Mouse (Mus musculus) frontal cortex, postnatal 10 days (tissue): ENCODE measurements around the gene Dgkg.

Source experiments
- DNase-seq, 2 experiments: peaks; one replicate each; pipeline ENCODE4 v3.0.0; 2022; ENCODE audit warnings: low spot score in 2 of 2, mixed read lengths in 1 of 2

The Dgkg gene

DNA sequence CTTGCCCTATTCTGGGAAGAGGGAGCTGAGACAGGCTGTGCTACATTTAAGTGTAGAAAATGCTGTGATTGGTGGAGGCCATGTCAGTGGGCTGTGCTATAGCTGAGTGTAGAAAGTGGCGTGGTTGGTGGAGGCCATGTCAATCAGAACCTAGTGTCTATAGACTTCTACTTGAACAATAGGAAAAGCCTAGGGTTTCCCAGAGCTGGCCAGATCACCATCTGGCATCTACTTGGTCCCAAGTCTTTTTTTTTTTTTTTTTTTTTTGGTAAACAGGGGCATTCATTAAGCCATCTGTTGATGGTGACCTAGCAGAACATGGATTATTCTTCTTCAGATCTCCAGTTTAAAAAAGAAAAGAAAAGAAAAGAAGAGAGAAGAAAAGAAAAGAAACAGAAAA is 60.6 kb downstream of the Dgkg start:
- DNase-seq, result no peak

DNA sequence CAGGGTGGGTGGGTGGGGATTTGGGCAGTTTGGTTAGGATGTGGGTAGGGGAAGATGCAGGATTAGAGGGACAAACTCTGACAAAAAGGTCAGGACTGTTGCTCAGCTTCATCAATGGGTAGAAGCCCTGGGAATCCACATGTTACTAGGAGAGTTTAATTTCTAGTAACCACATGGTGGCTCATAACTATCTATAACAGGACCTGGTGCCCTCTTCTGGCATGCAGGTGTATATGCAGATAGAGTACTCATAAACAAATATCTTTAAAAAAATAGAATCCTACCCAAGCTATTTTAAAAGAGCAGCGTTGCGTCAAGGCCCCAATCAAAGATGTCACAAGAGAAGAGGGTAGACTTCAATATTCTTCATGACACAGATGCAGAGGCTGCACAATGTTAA is 63.1 kb downstream of the Dgkg start:
- no peak for DNase-seq

DNA sequence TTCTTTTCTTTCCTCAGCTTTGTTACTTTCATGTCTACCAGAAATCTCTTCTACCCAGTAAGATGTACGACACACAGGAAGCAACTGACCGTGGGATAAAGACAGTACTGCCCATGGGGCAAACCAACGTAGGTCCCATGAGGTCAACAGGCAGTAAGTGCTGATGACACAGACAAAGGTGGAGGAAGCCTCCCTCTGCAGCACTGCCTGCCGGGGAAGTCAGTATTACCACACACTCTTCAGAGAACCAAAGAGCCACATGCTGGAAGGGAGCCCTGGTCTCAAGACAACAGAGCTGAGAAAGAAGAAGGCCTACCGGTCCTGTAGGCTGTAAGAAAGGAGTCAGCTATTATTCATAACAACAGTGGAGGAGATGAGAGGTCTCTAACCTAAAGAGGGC is 67.4 kb downstream of the Dgkg start:
- DNase-seq, result no peak

GRCm38 (mm10) chr16:22586151-22586836 is 70.7 kb downstream of the Dgkg start:
- DNase-seq, result no peak

GRCm38 (mm10) chr16:22585523-22585922 is 71.5 kb downstream of the Dgkg start:
- DNase-seq, result no peak

- no peak for DNase-seq
Observed at GRCm38 (mm10) chr16:22583401-22583800, 73.6 kb downstream of the Dgkg start.

DNA sequence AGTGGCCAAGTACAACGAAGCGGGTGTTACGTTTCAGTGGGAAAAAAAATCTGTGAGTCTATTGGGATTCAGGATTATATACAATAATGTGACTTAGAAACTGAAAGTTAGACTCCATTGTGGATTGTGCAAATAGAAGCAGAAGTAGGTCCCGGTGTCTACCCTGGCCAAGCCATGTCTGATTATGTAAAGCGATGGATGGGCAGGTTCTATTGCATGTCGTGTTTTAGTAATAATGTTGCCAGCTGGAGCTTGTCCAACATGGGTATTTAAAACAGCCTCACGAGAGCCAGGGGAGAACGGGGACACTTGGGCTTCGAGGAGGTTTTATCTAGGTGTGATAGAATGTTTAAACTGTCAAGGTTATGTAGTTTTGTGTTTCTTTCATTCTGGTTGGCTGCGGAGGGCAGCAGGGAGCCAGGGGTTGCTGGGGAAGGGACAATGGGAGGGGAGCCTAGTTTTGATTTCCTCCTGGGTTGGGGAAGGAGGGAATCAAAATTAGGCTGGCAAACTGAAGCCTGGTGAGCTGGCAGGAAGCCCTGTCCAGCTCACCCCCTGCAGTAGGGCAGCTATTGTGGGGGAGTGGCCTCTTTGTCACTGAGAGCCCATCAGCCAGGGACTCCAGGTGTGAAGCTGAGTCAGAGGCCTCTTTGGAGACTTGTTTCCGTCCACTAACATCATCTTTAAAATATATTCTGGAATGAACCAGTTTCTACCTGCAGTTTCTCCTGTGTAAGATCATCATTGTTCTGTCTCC is 74.7 kb downstream of the Dgkg start:
- no peak for DNase-seq

DNA sequence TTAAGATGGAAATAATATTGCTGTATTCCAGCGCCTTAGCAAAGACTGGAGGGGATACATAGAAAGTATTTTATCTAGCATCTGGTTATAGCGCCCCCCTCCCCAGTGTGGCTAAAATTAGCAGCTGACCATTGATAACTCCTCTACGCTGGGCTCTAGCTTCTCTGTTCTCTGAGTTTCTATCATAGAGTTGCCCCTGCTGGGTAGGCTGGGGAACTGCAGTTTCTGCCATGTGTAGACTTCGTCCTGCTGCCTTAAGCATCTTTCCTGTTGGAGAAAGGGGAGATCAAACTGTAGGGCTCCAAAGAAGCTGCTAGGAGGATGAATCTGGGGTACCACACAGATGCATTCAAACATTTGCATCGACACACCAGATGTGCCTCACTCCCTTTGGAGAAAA is 76.9 kb downstream of the Dgkg start:
- no peak for DNase-seq

GRCm38 (mm10) chr16:22578883-22579282 is 78.1 kb downstream of the Dgkg start:
- no peak for DNase-seq

GRCm38 (mm10) chr16:22577656-22578055 is 79.4 kb downstream of the Dgkg start:
- peak in 1 of 2 experiments; percentile 30 for DNase-seq

GRCm38 (mm10) chr16:22574164-22574563 is 82.9 kb downstream of the Dgkg start:
- no peak for DNase-seq

GRCm38 (mm10) chr16:22572641-22573341 is 84.2 kb downstream of the Dgkg start:
- DNase-seq, result no peak

GRCm38 (mm10) chr16:22564907-22565272 is 92.1 kb downstream of the Dgkg start:
- DNase-seq, result no peak

DNA sequence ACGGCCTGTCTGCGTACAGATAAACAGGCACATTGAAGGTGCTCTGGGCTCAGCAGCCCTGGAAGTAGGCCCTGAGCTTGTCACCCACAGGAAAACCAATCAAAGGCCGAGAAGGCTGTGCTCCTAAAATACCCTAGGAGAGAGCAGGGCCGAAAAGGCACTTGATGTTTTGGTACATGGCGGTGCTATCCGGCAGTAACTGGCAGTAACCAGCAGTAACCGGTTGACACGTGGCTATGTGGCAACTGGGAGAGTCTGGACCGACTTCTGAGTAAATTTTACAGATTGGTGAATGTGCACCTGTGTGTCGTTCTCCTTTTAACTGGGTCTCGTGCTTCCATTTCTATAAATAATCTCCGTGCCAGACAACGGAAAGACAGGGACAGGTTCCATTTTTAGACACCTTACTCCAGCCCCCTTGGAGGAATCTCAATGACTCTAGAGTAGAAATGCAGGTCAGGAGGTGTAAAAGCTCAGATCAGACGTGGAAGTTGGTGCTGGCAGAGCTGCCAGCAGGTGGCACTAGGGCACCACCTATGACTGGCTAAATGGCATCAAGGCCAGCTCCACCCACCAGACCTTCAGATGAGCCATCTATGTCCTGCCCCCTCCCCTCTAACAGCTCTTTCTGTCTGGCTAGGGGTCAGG is 92.6 kb downstream of the Dgkg start:
- DNase-seq, result peak in 1 of 2 experiments; percentile 56

DNA sequence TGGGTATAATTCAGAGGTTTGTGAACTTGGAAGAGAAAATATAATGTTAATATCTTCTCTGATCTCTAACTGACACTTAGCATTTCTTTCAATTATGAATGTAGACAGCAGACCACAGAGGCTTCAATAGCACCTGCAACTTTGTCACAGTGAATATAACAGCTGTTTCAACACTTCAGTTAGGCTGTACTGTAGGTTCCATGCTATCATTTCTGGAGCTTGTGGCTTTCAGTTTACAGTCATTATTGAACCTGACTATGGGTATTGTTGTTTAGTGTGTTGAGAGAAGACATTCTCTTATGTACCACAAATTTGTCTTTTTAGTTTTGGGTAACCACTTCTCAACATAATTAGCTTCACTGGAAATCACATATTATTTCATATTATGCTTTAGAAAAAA is 93.4 kb downstream of the Dgkg start:
- DNase-seq, result no peak

GRCm38 (mm10) chr16:22554996-22555395 is 102.0 kb downstream of the Dgkg start:
- DNase-seq, result no peak

GRCm38 (mm10) chr16:22552351-22552750 is 104.7 kb downstream of the Dgkg start:
- DNase-seq, result no peak

- DNase-seq, result no peak
Observed at GRCm38 (mm10) chr16:22551231-22552000, 105.6 kb downstream of the Dgkg start.

DNA sequence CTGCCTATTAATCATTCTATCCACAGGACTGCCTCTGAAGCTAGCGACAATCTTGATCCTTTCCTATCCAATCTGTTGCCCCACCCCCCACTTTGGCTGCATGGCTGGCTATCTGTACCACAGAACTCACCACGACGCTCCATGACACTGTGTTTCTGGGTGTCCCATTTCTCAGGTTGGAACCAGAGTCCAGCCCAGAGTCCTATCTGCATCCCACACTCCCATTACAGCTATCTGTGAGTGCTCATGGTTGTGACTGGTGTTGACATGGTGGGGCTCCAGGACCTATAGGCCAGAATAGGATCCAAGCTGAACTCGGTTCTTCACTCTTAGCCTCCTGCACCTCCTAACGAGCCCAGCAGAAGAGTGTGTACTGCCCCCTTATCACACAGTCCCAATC is 107.7 kb downstream of the Dgkg start:
- no peak for DNase-seq

- peak; percentile 71 to 83 for DNase-seq
Observed at GRCm38 (mm10) chr16:22548167-22549080, 108.6 kb downstream of the Dgkg start.
